Mouse (Mus musculus) cortical plate, adult 2 months (tissue): ENCODE measurements around the gene Gadd45gip1.

Experiments used
- CTCF ChIP-seq: fragments of 200-500 bp; IDR thresholded peaks from 2 replicates; pipeline ENCODE4 v1.5.1; 2011; ENCODE audit warnings: mild to moderate bottlenecking, control low read depth, low read length; ENCODE audit not compliant: insufficient read depth; ENCODE audit errors: extremely low read depth
- POLR2A ChIP-seq: fragments of 200-500 bp; IDR thresholded peaks from 2 replicates; pipeline ENCODE4 v1.6.1; 2011; ENCODE audit warnings: mild to moderate bottlenecking, low read length, control low read depth; ENCODE audit not compliant: insufficient read depth; ENCODE audit errors: extremely low read depth

DNA sequence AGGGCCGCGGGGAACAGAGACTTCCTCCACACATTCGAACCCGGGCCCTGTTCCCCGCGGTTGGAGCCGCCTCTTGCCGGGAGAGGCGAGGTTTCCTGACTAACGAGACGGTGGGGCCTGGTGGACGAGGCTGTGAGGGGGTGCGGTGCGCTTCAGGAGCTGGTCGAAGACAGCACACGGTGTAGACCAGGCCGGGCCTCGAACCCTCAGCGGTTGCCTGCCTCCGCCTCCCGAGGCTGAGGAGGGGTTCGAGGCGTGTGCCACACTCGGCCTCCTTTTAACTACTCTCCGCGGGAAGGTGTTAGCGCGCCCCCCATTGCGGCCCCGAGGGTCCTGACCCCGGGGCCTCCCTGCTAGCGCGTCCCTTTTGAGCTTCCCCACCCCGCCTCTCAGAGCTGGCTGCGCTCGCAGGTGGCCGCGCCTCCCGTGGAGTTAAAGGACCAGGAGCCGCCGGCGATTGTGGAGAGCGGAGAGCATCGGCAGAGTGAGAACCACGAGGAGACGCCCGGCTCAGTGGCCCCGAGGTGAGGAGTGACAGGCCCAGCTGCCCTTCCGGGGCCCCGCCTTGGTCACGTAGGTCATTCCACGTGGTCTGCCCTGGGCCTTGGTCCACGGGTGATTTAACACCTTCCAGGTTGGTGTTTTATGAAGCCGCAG lies 41.1 kb downstream of the Gadd45gip1 start:
- TF ChIP-seq POLR2A (no peak), CTCF (no peak)
